Mouse (Mus musculus) brain, embryonic 14.5 days (tissue): Measurements from ENCODE around the gene Crip2.

ENCODE experiments used
- CTCF ChIP-seq: fragments of 200-500 bp; IDR thresholded peaks from 2 replicates; pipeline ENCODE4 v1.5.1; 2012; ENCODE audit warnings: inconsistent platforms, mild to moderate bottlenecking, moderate library complexity, borderline replicate concordance; ENCODE audit not compliant: insufficient read depth, insufficient read length; ENCODE audit errors: extremely low read depth
- POLR2A ChIP-seq: fragments of 200-500 bp; IDR thresholded peaks from 2 replicates; pipeline ENCODE4 v1.6.1; 2012; ENCODE audit warnings: mild to moderate bottlenecking, inconsistent platforms, borderline replicate concordance; ENCODE audit not compliant: poor library complexity, insufficient read depth, insufficient read length, severe bottlenecking; ENCODE audit errors: extremely low read depth

GRCm38 (mm10) chr12:113147481-113147880 is 7.4 kb downstream of the Crip2 start:
- no peak for TF ChIP-seq CTCF
- no peak for TF ChIP-seq POLR2A
